Mouse (Mus musculus) ES-E14 (cell line): Measurements from ENCODE around the gene Slc28a1. TPM values are rescaled to one million over a fixed set of nuclear protein-coding genes. Genes with fewer than 3 reads are reported as not detected.

Source experiments
- DNase-seq: peaks from one replicate; pipeline ENCODE4 v3.0.0-alpha.2; 2013; ENCODE audit warnings: low read depth, low spot score
- H3K27ac ChIP-seq: 2 replicates; pipeline ENCODE4 v1.5.1; 2012; ENCODE audit warnings: low read depth, mild to moderate bottlenecking, low read length, moderate library complexity, mixed read lengths; ENCODE audit not compliant: poor library complexity, insufficient read depth, severe bottlenecking
- H3K36me3 ChIP-seq: 2 replicates; pipeline ENCODE4 v1.6.1; 2012; ENCODE audit warnings: mild to moderate bottlenecking, low read length, moderate library complexity, mixed read lengths; ENCODE audit not compliant: control insufficient read depth, poor library complexity, insufficient read depth, severe bottlenecking
- H3K4me1 ChIP-seq, 2 experiments: fragments of 150-350 bp in 1 of 2; sonication (generic) in 1 of 2; 2 replicates each; pipeline ENCODE4 v1.6.1; 2012; ENCODE audit warnings: low read length in 2 of 2, mild to moderate bottlenecking in 1 of 2, mixed read lengths in 1 of 2; ENCODE audit not compliant: control insufficient read depth in 2 of 2, insufficient read depth in 2 of 2, poor library complexity in 1 of 2
- H3K4me3 ChIP-seq, 2 experiments: fragments of 150-350 bp in 1 of 2; sonication (generic) in 1 of 2; 2 replicates each; pipeline ENCODE4 v1.5.1; 2012; ENCODE audit warnings: low read length in 2 of 2, low read depth in 1 of 2, mild to moderate bottlenecking in 1 of 2, mixed read lengths in 1 of 2; ENCODE audit not compliant: insufficient read depth in 1 of 2, poor library complexity in 1 of 2, severe bottlenecking in 1 of 2
- H3K9ac ChIP-seq: 2 replicates; pipeline ENCODE4 v1.6.1; 2012; ENCODE audit warnings: low read depth, mild to moderate bottlenecking, low read length, mixed read lengths; ENCODE audit not compliant: poor library complexity, insufficient read depth, severe bottlenecking
- H3K9me3 ChIP-seq: fragments of 150-350 bp; sonication (generic); 2 replicates; pipeline ENCODE4 v1.6.1; 2012; ENCODE audit warnings: low read depth, mild to moderate bottlenecking, low read length; ENCODE audit not compliant: control insufficient read depth, insufficient read depth
- CHD2 ChIP-seq: IDR thresholded peaks from 2 replicates; pipeline ENCODE4 v1.6.1; 2014; ENCODE audit warnings: mild to moderate bottlenecking, low read depth, low read length, inconsistent platforms
- HCFC1 ChIP-seq: IDR thresholded peaks from 2 replicates; pipeline ENCODE4 v1.6.1; 2012; ENCODE audit warnings: low read length, inconsistent platforms, borderline replicate concordance; ENCODE audit not compliant: insufficient read depth
- MAFK ChIP-seq: IDR thresholded peaks from 2 replicates; pipeline ENCODE4 v1.6.1; 2014; ENCODE audit warnings: mild to moderate bottlenecking, low read depth, low read length, inconsistent platforms; ENCODE audit not compliant: insufficient read depth
- ZC3H11A ChIP-seq: IDR thresholded peaks from 2 replicates; pipeline ENCODE4 v1.6.1; 2012; ENCODE audit warnings: low read depth, mild to moderate bottlenecking, inconsistent platforms, low read length, borderline replicate concordance
- ZNF384 ChIP-seq: IDR thresholded peaks from 2 replicates; pipeline ENCODE4 v1.6.1; 2012; ENCODE audit warnings: low read depth, low read length, inconsistent platforms
- in situ Hi-C, 2 experiments: fragments of 600-800 bp; cut with MboI; formaldehyde crosslinking; loops; one replicate each; pipeline ENCODE4 v1.15.1; 2025; ENCODE audit warnings: low sequenced_read_pairs in 2 of 2, inconsistent platforms in 1 of 2; ENCODE audit not compliant: unreplicated experiment in 2 of 2
- total RNA-seq: library from RNA; depleted of rRNA; stranded (reverse); fragments of 300-350 nt; gene quantifications from 2 replicates; pipeline ENCODE4 v1.2.3, GENCODE M21; 2012; rRNA removed

Gene Slc28a1
- total RNA-seq, 1 experiment = 44.8 TPM

- Histone ChIP-seq H3K9ac (no peak overlapping the region), H3K9me3 (no peaks in the 10 kb centered on the region), H3K4me1 (peaks cover 0 to 3% of the 10 kb centered on the region in 2 experiments; a peak in 1 of 4 replicates), H3K4me3 (no peak overlapping the region), H3K36me3 (no peaks in the 10 kb centered on the region), H3K27ac (no peak overlapping the region)
- in situ Hi-C loops = no loop called here
- TF ChIP-seq CHD2 (no peak), MAFK (no peak), ZC3H11A (no peak), HCFC1 (no peak), ZNF384 (no peak)
- no peak for DNase-seq
Measured at GRCm38 (mm10) chr7:81219321-81219720, 104.7 kb downstream of the Slc28a1 start.

Other genes starting within 250 kb of the Slc28a1 start
- 38.2 and 41.5 TPM in 2 replicates for gene Wdr73, start 213.5 kb upstream of the Slc28a1 start, total RNA-seq
- gene Nmb, start 209.7 kb upstream of the Slc28a1 start, total RNA-seq = 17.4 and 23.2 TPM in 2 replicates
- 171 and 218 TPM in 2 replicates for gene Sec11a, start 167.0 kb upstream of the Slc28a1 start, total RNA-seq
- gene Zfp592, start 121.1 kb upstream of the Slc28a1 start, total RNA-seq = 6.3 and 8.2 TPM in 2 replicates
- 3.3 and 9.4 TPM in 2 replicates for gene Alpk3, start 57.2 kb upstream of the Slc28a1 start, total RNA-seq
- gene Pde8a, start 98.8 kb downstream of the Slc28a1 start, total RNA-seq = 1.3 and 2.2 TPM in 2 replicates
- gene Rps17, start 230.5 kb downstream of the Slc28a1 start, total RNA-seq = 3,128 and 3,434 TPM in 2 replicates